Mouse (Mus musculus) adrenal gland, adult (tissue): ENCODE results near the gene Kcnq1.

Experiments
- DNase-seq, 2 experiments: peaks; one replicate each; pipeline ENCODE4 v3.0.0; 2022 to 2023; ENCODE audit warnings: low spot score in 1 of 2; ENCODE audit not compliant: inconsistent age in 2 of 2

Kcnq1 gene

DNA sequence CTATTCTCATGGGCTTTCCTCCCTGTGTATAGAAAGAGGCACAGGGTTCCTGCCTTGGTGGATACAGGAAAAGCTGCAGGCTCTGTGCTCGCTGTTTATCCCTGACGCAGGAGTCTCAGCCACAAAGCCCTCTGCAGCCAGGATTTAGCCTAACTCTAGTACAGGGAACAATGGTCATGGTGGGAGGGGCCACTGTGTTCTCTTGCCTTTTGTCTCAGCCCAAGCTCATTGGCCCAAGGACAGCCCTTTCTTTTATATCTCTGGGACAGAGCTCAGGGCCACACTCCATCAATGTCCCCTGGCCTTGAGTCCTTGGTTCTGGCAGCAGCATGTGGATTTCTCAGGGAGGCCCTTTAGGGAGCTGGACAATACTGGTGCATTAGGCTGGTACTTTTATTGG lies 72.7 kb downstream of the Kcnq1 start:
- DNase-seq, result peak; percentile 90 to 94

DNA sequence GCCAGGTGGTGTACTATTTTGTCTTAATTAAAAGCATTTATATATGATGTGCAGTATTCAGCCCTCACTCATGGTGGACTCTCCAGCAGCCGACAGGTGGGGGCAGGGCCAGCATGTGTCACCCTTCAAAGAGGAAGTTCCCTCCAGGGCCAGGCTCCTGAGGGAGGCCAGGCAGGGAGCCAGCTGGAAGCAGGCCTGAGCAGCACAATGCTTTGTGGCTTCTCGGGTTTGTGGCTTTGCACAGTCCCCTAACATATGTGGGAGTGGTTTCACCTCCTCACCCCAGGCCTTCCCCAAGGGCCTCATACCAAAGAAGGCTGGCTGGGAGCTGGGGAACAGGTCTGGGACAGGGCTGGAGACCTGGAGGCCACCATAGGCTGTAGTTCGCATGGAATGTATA lies 74.6 kb downstream of the Kcnq1 start:
- peak; percentile 91 to 96 for DNase-seq

DNA sequence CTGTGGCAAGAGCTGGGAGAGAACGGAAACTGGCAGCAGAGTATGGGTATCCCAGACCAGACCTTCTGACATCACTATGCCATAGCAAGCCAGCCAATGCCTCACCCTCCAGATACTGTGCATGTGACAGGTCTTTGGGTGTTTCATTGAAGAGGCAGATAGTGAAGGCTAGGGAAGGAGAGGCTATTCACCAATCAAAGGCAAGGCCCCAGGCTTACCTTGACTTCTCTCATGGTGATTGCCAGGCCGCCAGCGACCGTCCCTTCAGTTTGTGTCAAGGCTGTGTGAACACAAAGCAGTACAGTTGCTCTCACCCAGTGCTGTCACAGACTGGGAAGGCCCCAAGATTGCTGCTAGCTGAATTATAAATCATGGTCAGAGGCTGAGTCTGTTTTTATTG lies 75.1 kb downstream of the Kcnq1 start:
- DNase-seq, result peak; percentile 59 to 92

DNA sequence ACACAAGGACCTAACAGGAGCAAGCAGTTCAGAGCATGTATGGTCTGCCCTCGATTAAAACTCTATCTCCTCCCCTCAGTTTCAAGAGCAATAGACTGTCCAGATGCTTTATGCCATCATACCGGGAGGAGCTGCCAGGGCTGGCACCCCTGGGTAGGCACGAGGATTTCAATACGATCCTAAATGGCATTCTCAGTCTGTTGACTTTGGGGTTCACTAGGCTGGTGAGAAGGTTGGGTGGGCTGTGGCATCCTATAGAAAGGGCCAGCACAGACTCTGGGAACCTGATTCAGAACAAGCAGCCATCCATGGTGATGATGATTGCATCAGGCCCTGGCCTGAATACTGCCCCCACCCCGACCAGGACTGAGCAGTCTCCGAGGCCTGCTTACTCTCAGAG lies 79.3 kb downstream of the Kcnq1 start:
- no peak for DNase-seq

DNA sequence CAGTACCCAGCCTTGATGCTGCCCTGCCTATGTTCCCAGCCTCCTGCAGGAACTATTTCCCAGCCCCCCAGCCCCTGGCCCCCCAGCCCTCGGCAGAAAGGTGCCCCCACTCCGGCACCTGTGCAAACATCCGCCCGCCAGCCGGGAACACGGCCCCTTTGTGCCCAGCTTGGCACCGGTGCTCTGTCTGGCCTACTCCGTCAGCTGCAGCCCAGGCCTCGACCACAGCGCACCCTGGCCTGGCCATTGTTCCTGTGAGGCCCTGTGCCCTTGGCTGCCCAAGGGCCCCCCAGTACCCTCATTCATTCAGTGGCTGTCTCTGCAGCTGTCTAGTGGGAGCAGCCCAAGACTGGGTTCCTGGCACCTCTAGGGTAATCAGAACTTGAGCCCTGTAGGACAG lies 80.2 kb downstream of the Kcnq1 start:
- no peak for DNase-seq

DNA sequence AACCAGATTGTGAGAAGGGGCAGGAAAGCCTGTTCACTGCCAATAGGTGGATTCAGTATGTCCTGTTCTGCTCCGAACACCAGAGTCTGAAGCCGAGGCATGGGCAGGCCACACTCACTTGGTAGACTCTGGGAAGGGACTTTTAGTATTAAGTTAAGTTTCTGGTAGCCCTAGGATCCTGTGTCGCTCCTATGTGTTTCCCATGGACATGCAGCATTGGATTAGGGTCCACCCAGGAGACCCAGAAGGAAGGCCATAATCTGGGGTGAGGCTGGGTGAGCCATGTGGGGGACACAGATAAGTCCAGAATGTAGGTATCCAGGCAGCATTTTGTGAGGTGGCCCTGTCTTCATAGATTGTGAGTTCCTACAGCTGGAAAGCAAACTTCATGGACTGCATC lies 81.0 kb downstream of the Kcnq1 start:
- no peak for DNase-seq

DNA sequence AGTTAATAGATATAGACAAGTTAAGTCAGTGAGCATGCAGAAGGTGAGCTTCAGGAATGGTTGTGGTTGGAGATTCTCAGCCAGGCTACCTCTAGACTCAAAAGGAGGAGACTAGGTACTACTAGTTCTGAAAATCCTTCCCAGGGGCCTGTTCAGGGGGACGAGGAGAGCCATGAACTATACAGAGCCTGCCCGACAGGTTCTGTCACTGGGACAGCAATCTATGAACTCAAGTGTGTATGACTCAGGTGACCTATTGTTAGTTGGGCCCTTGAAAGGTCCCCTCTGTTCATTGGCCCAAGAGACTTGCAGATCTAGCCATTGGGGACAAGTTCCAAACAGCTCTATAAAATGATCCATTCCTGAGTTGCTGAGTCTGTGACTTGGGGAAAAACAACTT lies 82.4 kb downstream of the Kcnq1 start:
- peak in 1 of 2 experiments; percentile 1 for DNase-seq

DNA sequence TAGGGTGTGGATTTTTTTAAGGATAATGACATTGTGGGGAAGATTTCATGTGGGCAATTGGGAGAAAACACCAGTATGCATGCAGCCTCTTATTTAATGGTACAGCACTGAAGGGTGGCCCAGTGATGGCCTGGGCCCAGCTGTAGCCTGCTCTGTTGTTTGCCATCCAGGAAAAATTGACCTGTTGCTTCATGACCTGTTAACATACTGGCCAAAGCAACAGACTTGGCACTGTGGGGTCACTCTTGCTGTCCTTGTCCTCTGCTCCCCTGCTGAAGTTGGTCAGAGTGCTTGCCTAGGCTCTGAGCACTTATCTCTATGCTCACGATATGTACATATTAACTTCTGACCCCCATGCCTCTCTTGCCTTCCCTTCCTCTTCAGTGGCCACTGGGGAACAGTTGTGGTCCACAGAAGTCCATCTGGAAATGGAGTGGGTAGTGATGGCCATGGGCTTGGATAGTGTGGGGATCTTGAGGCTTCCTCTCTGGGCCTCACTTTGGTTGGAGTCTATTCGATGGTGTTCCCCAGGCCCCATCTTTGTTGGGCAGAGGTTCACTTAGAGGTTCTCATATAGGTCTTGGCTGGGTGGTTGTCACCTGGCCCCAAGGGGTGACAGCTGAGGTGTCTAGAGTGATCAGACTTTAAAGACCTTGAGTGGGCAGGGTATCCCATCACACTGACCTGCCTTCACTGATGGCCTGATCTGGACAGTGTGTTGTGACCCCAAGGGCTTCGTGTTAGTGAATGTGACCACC lies 84.0 kb downstream of the Kcnq1 start:
- DNase-seq, result peak in 1 of 2 experiments; percentile 1

DNA sequence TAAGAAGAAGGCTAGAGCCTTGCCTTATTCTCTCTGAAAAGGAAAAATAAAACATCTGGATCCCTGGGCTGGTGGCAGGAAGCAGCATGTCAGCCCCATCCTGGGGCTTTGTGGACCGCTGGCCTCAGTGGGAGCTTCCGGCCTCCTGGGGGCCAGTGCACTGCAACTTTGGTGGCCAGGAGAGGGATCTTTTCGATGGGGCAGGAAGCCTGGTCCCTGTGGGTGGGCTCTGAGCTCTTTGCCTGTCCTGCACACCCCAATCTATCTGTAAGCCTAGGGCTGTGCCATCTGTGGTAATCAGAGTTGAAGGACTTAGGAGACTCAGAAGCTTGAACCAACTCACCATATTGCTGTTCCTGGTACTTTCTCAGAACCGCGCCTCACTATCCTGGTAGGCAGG lies 84.7 kb downstream of the Kcnq1 start:
- no peak for DNase-seq

DNA sequence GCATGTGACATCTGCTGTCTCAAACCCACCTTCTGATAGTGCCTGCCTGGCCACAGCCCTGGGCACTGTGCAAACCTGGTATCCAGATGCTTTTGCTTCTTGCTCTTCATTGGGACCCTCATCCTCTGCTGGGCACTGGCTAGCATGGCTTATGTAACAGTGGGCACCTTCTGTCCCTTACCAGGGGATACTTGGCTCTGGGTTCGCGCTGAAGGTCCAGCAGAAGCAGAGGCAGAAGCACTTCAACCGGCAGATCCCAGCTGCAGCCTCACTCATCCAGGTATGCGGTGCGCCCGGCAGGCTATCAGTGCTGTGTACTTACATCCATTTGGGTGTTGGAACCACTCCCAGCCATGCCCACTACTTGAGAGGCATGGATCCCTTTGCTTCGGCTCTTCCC lies 86.2 kb downstream of the Kcnq1 start:
- DNase-seq, result peak in 1 of 2 experiments; percentile 1

DNA sequence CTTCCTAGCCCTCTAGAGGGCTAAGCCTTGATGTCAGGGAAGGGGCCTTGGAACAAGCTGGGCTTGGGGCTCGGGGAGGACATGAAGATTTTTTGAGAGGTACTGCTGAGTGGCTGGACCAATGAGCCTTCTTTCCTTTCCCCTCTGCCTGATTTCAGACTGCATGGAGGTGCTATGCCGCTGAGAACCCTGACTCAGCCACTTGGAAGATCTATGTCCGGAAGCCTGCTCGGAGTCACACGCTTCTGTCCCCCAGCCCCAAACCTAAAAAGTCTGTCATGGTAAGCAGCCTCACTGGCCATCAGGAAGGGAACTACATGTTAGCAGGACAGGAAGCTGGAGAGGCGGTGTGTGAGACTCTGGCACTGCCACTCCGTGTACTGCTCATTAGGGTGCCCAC lies 87.9 kb downstream of the Kcnq1 start:
- no peak for DNase-seq

DNA sequence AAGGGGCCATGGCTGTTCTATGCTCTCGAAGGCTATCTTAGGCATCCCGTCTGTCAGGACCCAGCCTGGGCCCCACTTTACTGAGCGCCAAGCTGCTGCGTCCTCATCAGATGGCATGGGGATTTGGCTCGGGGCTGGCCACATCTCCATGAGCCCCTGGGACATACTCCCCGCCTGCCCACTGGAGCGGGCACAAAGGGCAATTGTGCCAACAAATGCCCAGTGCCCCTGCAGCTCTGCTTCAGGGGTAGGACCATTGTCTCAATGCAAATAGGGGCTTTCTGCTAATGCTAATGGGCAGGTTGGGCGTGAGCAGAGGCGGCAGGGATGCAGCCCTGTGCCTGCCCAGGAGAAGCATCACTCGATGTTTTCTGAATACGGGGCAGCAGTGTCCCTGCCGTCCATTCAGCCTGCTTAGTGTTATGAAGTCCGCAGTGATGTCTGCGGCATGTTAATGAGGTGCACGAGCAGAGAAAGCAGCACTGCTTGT lies 91.8 kb downstream of the Kcnq1 start:
- DNase-seq, result no peak

DNA sequence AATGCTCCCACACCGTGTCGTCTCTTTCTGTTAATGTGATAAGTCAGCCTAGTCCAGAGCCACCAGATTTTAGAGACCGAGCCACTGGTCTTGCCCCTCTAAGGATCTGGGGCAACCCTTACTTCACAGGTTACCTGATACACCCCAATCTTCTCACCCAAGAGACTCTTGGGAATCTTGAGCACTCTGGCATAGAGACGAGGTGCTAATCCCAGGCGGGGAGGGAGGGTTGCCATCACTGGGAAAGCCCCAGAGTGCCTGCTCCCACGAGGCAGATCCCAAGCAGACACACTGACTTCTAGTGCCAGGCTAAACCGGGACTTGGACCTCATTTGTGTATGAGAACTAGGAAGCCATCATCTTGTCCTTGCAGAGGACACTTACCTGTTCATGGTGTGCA lies 92.3 kb downstream of the Kcnq1 start:
- no peak for DNase-seq

DNA sequence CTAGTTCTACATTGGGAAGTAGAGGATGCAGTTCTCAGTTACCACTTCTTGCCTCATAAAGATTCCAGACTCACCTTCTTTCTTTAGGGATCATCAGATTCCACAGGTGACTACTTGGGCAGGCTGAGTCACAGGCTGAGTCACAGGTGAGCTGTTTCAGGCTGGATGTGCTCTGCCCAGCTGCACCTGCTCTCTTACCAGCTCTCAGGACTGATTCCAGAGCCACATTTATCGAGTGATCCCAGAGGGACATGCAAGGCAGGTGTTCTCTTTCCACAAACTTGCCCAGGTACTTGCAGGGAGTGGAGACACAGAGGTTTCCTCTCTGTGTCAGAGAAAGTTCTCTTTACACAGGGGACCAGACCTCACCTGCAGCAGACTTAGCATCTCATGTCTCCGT lies 95.1 kb downstream of the Kcnq1 start:
- no peak for DNase-seq

DNA sequence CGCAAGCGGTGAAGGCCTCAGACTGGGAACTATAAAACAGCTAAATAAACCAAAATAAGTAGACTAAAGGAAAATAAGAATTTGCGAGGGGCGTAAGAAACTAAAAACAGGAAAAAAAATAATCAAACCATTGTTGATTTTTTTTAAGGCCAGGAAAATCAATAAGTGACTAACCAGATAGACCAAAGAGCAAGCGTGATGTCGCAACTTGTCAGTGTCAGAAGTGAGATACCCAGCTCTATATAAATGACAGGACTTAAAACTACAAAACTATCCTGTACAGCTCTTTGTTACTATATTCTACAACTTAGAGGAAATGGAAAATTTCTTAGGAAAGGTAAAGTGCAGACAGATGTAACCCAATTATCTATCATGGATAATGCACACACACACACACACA lies 97.7 kb downstream of the Kcnq1 start:
- DNase-seq, result no peak

DNA sequence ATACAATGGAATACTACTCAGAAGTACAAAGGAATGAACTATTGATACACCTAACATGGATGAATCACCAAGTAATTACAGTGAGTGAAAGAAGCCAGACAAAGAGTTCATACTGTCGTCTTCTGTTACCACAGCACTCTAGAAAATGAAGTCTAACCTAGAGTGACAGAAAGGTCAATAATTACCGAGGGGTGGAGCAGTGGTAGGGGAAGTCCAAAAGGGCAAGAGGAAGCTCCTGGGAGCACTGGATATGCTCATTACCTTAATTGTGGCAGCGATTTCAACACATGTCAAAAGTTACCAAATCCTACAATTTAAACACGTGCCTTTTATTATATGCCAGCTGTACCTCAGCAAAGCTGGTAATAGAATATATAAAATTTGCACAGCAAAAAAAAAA lies 100.9 kb downstream of the Kcnq1 start:
- DNase-seq, result no peak

DNA sequence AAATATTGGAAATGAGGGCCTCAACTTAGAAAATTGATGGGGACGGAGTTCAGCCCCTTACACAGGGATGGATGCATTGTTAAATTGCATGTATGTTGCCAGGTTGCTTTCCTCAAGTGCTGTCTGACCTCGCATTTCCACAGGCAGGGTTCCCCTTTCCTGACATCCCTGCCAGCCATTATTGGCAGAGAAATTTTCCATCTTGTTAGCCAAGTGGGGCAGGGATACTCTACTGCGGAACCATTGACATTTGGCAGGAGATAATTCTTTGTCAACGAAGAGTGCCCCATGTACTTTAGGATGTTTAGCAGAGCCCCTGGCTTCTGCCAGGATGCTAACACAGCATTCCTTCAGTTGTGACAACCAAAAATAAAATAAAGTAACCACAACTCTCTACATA lies 104.6 kb downstream of the Kcnq1 start:
- peak in 1 of 2 experiments; percentile 78 for DNase-seq

DNA sequence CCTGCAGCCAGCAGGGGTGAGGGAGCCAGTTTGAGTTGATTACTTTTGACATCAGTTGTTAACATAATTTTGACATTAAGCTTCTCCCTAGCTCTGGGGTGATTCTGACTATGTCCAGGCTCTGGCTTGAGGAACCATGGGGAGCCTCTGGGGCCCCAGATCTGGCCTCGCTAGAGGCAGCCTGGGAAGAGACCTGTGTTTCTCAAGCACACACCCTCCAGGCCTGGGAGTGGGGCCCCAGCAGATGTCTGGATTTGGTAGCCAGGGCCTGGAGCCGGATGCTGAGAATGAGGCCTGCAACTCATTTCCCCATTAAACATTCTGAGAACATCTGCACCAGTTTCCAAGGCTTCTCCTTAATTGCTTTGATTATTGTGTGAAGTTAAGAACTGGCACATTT lies 145.0 kb downstream of the Kcnq1 start:
- DNase-seq, result no peak

DNA sequence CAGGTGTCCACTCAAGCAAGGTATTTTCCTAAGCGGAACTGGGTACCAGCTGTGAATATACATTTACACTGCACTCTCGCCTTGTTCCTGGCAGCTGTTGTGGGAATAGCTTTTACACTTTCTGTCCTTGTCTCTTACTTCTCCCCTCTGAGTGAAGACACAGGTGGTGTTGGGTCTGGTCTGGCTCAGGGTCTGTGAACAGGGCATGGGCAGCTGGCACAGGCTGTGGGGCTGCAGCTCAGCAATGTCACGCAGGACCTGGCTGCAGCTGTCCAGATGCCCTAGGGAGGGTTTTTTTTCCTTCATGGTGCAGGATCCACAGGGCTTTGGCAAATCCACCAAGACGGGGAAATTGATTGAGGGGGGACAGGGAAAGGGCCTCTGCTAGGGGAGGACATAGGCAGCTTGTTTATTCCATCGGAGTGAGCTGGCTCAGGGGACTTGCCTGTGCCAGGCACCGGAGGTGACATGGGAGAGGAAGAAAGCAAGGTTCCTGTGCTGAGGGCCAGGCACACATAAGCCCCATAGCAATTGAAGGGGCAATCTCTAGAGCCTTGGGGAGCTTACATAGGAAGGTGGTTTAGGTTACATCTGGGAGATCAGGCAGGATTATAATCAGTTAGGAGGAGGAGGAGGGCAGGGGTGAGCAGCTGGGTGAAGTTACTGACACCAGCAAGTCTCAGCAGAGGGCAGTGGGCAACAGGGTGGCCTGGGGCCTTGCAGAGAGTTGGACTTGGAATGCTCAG lies 147.1 kb downstream of the Kcnq1 start:
- no peak for DNase-seq

DNA sequence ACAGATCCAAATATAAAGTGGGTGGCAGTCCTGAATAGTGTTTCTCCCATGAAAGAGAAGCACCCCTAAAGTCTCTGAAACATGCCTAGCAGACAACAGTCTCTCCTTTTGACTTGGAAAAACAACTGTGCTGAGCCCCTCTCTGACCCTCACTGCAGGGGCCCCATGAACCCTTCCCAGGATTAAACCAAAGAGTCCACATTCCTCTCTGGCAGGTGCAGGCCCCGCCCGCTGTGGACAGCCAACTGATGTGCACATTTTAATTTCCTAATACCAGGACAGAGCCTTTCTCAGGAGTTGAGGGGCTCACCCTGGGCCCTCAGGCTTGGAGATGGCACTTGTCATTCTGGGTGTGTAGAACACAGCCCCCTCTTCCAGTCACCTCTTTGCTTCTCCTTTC lies 148.7 kb downstream of the Kcnq1 start:
- no peak for DNase-seq

DNA sequence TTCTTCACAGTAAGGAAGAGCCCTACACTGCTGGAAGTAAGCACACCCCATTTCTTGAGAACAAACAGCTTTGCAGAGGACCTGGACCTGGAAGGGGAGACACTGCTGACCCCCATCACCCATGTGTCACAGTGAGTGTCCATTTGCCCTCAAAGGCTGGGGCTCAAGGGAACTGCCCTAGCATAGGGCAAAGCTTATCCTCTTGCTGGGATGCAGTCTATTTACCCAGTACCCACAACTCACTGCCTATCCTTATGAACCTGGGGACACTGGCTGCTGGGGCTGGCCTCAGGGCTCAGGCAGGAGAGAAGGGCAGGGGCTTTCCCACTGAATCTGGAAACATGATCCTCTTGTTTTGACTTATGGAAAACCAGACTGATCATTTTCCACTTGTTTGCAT lies 155.1 kb downstream of the Kcnq1 start:
- no peak for DNase-seq

DNA sequence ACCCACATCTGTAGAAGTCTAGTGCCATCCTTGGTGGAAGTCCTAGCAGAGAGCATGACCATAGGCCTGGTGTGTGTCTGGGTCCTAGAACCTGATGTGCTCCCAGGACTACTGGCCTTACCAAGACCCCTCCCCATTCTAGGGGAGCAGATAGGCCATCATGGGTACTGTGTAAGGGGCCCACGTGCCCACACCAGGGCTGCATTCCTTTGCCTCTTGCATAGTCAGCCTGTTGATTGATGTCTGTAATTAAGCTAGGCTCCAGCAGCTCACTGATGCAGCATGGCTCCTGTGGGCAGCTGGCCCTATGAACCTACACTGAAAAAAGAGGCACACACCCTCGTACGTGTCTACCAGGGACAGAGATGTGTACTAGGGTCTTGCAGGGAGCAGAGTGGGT lies 157.4 kb downstream of the Kcnq1 start:
- DNase-seq, result no peak

DNA sequence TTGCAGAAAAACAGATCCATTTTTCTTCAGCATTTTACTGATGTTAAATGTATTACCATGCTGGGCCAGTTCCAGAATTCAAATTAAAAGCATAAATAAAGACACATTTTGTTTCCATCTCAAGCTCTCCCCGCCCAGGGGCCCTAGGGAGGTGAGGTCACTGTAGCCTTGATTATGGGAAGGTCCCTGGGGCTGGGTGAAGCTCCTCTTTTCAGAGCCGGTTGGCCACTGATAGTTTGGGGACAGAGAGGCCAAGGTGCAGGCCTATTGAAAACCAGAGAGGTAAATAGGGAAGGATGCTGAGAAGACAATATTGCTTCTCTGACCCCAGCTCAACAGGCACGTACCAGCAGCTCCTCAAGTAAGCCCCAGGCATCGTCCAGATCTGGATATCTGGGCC lies 157.8 kb downstream of the Kcnq1 start:
- DNase-seq, result no peak
